Mouse (Mus musculus) natural killer cell, adult 2 months (primary cell): ENCODE measurements around the gene Cabin1.
"Not testable (repeated sequence)": the region's sequence is repeated elsewhere in the genome, so short reads cannot be mapped to it uniquely, and the experiment has no call there.

ENCODE experiments used
- DNase-seq, 2 experiments: peaks; one replicate each; pipeline ENCODE4 v3.0.0; 2022; ENCODE audit warnings: low spot score in 2 of 2

Gene Cabin1

GRCm38 (mm10) chr10:75767756-75768155 is 3.6 kb upstream of the Cabin1 start:
- not testable (repeated sequence) for DNase-seq

- no peak for DNase-seq
Observed at GRCm38 (mm10) chr10:75766856-75767255, 2.7 kb upstream of the Cabin1 start.

DNA sequence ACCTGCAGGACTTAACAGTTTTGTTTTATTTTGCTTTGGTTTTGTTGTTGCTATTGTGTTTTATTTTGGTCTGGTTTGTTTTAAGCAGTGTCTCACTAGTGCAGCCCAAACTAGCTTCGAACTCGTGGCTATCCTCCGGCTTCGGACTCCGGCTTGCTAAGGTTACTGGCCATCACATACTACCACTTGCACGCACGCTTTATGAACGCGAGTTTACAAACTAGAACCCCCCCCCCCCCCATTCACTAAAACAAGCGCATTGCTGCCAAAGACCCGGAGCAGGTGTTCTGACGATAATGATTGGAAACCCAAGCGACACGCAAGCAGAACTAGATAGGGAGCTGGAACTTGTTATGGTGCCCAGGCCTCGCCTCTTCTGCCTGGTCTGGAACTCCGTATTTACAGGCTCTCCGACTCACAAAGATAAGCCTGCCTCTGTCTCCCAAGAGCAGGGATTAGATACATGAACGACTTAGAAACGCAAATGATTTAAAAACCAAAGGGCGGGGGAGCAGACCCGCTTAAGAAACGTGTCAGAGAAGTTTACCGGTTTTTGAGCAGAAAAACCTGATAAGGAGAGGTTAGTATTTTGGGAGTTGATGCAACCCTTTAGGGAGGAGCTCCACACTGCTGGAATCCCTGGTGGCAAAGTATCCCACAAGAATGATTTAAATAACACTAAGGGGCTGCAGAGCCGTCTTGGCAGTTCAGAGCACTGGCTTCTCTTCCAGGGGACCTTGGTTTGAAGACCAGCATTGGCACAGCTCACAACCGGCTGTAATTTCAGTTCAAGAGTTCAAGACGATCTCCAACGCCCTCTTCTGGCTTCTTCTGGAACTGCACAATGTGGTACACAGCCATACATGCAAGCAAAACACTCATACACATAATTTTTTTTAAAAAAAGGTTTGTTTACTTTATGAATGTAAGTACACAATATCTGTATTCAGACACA is 655 bp upstream of the Cabin1 start:
- peak; percentile 76 to 82 for DNase-seq

DNA sequence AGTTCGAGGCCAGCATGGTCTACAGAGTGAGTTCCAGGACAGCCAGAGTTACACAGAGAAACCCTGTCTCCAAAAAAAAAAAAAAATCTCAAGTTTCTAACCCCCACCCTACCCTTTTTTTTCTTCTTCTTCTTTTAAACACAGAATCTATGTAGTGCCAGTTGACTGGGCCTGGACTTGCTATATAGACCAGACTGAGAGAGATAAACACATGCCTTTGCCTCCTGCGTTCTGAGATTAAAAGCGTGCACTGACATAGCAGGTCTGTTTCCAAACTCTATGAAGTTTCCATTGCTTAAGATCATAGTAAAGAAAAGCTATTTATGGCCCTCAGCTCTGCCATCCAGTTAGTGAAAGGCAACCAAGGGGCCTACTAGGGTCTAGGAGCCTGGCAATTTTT is 1.7 kb downstream of the Cabin1 start:
- no peak for DNase-seq

DNA sequence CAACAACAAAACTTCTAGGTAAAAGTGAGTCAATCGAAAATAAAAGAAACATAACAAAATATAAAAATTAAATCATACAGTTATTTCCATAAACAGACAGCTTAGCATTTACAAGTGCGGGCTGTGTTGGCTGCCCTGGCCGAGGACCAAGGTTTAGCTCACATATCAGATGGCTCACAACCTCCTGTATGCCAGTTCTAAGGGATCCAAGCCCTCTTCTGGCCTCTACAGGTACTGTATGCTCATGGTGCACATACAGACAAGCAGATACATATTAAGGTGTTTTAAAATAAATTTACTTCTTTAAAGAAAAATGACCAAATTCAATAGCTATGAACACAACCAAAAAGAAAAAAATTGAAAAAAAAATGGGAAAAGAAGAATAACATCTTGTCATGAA is 3.8 kb downstream of the Cabin1 start:
- peak in 1 of 2 experiments; percentile 6 for DNase-seq

DNA sequence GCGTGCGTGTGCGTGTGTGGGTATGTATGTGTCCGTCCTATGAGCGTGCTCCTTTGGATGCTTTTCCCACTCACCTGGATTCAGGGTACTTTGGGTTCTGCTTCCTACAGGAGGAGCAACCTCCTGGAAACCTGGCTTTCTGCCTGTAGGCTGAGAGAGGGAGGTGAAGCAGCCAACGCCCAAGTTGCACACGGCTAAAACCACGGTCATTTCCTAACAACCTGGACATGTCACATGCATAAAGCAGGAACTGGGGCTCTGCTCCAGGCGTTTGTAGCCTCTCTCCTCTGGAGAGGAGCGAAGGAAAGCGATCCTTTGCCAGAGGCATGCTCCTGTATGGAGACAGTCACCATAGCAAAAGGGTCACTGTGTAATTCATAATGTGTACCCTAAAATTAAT is 7.4 kb downstream of the Cabin1 start:
- DNase-seq = no peak

- DNase-seq = peak; percentile 57 to 77
Observed at GRCm38 (mm10) chr10:75744017-75744416, 20.1 kb downstream of the Cabin1 start.

GRCm38 (mm10) chr10:75743369-75743768 is 20.8 kb downstream of the Cabin1 start:
- no peak for DNase-seq

- DNase-seq = no peak
Observed at GRCm38 (mm10) chr10:75740866-75741265, 23.3 kb downstream of the Cabin1 start.

DNA sequence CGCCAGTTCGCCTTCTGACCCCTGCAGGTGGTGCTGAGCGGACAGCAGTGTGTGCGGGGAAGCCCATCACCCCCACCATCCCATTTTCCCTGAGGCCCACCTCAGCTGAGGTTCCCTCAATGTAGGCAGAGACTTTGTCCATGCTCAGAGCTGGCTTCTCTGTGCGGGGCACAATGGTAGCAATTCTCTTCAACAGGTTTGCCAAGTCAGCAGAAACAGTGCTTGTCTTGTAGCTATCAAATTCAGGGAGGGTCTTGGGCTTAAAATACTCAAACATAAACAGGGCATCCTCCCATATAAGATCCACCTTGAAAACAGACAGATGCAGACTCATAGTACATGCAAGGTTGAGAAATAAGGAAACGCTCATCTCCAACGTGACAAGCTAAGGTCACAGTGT is 38.7 kb downstream of the Cabin1 start:
- no peak for DNase-seq

GRCm38 (mm10) chr10:75720215-75720614 is 43.9 kb downstream of the Cabin1 start:
- no peak for DNase-seq

- no peak for DNase-seq
Observed at GRCm38 (mm10) chr10:75714795-75715194, 49.3 kb downstream of the Cabin1 start.

GRCm38 (mm10) chr10:75713026-75713425 is 51.1 kb downstream of the Cabin1 start:
- no peak for DNase-seq

DNA sequence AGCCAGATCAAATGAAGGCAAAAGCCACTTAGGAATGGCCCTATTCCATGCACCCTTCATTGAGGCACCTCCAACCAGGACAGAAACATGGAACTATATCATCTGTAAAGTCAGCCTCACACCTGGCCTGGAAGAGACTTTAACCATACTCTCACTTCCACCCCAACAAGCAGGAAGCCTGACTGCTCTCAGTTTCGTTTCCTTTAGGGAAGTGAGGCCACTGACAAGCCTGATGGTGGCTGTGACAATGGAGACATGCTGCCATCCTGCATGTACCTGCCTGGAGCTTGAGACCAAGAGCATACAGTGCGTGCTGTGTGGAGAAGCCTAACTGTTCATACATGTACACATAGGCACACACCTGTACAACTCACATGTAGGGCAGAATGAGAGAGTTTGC is 53.9 kb downstream of the Cabin1 start:
- peak in 1 of 2 experiments; percentile 28 for DNase-seq

DNA sequence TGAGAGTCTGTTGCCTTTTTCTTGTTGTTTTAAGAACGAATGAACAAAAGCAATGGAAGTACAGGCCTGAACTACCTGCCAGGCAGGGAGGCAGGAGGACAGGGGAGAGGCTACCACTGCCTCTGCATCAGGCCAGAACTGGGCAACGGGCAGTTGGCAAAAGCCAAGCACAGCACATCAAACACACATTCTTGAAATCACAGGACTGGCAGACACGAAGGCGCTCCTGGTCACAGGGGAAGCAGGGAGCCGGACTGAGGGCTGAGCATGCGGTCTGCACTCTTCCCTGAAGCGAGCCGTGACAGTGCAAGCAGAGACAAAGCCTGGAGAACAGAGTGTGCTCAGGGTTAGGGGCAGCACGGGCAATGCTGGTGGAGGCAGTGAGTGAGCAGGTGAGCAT is 54.9 kb downstream of the Cabin1 start:
- no peak for DNase-seq

DNA sequence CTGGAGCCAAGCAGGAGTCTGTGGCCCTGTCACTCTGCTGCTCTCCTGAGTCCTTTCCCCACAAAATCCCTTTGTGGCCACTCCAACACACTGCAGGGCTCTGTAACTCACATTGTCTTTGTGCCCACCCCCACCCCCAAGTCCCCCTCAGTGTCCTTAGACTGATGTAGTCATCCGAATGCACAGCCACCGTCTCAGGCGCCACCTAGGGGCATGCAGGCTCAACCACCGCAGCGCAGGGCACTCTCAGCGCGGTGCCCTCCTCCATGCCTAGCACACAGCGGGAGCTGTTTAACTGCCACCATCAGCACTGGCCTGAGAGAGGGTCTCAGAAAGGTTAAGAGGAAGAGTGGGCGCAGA is 55.5 kb downstream of the Cabin1 start:
- DNase-seq = no peak

DNA sequence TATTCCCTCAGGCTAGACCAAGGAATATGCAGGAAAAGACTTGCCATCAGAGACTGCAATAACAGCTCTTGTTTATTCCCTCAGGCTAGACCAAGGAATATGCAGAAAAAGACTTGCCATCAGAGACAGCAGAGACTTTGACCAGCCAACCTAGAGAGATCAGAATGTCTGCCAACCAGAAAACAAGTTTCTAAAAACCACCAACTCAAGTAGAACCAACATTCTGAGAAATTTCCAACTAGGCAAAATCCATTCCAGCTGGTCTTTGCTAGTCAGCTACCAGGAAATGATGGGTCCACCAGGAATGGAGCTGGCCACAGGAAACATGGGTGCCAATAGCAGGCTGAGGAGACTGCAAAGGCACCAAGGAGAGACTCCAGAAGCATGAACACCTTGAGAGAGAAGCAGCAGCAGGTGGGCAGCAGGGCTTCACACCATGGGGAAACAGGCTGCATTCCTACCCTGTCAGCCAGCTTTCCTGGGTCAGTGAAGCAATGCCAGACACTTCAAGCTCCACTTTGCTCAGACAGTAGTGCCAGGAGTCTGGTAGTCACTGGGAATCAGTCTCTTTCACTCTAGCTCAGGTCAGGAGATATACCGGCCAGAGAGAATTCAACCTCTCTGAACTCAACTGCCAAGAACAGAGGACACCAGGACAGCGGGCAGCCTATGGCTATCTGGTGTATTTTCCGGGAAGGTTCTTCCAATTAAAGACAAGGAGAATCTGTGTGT is 56.1 kb downstream of the Cabin1 start:
- no peak for DNase-seq

DNA sequence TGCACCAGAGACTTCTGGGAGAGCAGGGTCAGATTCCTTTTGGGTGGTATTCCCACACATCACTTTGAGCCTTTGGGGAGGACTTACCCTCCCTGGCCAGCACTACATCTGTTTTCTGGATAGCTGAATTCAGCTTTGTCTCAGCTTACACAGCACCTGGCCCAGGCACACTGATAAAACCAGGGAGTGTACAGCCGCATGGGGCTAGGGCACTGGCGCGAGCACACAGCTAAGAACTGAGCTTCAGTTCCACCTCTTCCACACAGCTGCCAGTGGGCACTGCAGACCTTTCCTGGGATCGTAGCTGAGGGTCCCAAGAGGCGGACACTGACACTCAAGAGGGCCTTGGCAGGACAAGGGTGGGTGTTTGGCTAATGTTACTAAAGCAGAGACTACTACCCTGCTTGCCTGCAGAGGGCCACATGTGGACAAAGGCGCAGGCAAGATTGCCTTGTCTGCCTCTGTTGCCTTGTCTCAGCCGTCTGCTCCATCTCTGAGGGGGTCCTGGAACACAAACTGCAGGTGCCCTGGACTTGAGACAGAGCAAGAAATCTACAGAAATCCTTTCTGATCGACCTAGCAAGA is 57.4 kb downstream of the Cabin1 start:
- DNase-seq = no peak

DNA sequence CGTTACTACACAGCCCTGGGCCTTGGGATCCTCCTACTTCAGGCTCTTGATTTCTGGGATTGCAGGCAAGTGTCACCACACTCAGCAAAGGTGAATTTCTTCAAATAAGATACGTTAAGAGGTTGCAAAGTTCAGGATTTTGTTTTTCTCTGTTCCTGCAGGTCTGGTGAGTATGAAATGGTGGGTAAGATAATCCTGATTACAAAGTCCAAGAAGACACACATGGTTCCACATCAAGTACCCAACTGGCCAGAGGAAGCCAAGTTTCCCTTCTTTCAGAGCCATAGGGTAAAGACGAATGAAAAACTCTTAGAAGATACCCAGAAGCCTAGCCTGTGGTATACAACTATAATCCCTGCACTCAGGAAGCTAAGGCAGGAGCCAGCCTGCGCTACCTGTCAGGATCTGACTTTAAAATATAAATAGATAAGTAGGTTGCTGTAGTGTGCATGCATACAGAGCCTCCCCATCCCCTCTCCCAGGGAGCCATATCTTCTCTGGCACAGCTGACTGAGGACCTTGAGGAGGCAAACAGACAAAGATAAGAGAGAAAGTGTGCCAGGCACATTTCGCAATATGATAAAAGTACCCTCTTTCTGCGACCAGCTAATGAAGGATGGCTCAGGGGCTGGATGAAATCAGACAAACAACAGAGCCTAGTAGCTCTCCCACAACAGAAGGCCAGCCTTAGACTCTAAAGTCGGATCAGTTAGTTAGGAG is 58.3 kb downstream of the Cabin1 start:
- no peak for DNase-seq

GRCm38 (mm10) chr10:75704212-75705185 is 59.6 kb downstream of the Cabin1 start:
- DNase-seq = no peak

DNA sequence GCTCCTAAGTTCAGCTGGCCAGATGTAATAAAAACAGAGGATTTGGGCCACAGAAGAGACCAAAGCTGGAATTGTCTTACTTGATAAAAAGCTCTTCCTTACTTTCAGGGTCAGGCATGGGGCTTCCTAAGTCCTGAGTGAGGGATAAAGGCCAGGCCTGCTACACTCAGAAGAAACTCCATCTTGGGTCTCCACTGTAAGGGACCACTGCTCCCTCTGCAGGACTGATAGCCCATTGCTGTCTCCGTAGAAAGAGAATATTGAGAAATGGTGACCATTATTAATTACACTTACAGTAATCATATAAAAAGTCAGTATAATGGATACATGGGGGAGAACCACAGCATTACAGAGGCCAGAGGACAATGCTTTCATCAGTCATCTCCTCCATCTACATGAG is 60.6 kb downstream of the Cabin1 start:
- no peak for DNase-seq
